Mouse (Mus musculus): ENCODE results near the gene Arhgap32. TPM values are rescaled to one million over a fixed set of nuclear protein-coding genes. Genes with fewer than 3 reads are reported as not detected.

Gene Arhgap32
- polyA plus RNA-seq, 1 experiment from 2014 or later: 1.3 TPM

DNA sequence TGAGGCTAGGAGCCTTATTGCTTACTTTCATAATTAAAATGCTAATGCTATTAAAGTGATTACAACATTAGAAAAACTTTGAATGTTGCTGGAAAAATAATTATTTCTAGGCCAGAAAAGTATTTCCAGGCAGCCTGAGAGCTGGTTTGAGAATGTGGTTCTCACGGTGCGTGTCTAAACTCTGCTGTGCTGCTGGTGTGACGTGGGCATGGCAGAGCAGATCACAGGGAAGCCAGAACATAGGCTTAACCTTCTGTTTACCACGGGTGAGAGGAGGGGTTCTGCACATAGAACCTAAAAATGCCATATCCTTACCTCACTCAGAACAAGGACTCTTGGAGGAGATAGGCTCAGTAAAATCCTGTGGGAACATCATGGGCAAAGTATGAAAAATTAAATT is 18.8 kb upstream of the Arhgap32 start:
- Histone ChIP-seq H3K9ac (ENCODE audit: low read depth, low read length) (no peak overlapping the region), H3K27me3 (replicated peaks; ENCODE audit: control insufficient read depth, insufficient read depth, low read length) (no peaks in the 10 kb centered on the region), H3K9me3 (ENCODE audit: control insufficient read depth, low read length) (no peaks in the 10 kb centered on the region), H3K4me2 (no peak overlapping the region), H3K4me3 (ENCODE audit: low read depth, low read length) (no peak overlapping the region), H3K36me3 (ENCODE audit: control insufficient read depth, insufficient read depth, low read length) (no peaks in the 10 kb centered on the region), H3K4me1 (replicated peaks; ENCODE audit: control insufficient read depth, insufficient read depth, low read length) (peaks cover 13% of the 10 kb centered on the region), H3K27ac (ENCODE audit: low read depth, low read length) (no peak overlapping the region)
- ATAC-seq (replicated peaks; ENCODE audit: low FRiP score): no peak
- 75% methylated on average over 4 of the region's 4 CpGs for WGBS
- no peak for DNase-seq (ENCODE audit: low spot score)

DNA sequence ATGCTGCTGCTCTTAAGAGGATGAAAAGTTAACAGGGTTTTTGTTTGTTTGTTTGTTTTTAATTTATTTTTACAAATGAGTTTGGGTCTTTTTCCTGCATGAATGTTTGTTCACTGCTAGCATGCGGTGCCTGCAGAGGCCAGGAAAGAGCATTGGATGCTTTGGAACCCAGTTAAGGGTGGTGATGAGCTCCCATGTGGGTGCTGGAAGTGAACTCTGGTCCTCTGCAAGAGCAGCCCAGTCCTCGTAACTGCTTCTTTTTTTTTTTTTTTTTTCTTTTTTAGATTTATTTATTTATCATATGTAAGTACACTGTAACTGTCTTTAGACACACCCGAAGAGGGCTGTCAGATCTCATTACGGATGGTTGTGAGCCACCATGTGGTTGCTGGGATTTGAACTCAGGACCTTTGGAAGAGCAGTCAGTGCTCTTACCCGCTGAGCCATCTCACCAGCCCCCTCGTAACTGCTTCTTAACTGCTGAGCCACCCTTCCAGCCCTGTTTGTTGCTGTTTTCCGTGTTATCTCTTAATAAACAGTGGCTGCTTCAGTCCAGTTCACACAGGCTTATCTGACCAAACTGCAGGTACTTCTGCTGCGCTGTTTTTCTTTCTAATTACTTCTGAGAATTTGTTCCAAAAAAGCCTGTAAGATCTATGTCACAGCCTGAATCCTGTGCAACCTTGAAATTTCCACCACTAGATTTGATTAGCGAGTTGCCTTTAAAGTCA is 17.3 kb upstream of the Arhgap32 start:
- 58% methylated on average over 9 of the region's 9 CpGs for WGBS
- Histone ChIP-seq H3K9me3 (ENCODE audit: control insufficient read depth, low read length) (no peaks in the 10 kb centered on the region), H3K27me3 (replicated peaks; ENCODE audit: control insufficient read depth, insufficient read depth, low read length) (no peaks in the 10 kb centered on the region), H3K4me1 (replicated peaks; ENCODE audit: control insufficient read depth, insufficient read depth, low read length) (peaks cover 11% of the 10 kb centered on the region), H3K36me3 (ENCODE audit: control insufficient read depth, insufficient read depth, low read length) (no peaks in the 10 kb centered on the region), H3K4me2 (no peak overlapping the region), H3K27ac (ENCODE audit: low read depth, low read length) (peak overlapping the region; percentile 73), H3K4me3 (ENCODE audit: low read depth, low read length) (no peak overlapping the region), H3K9ac (ENCODE audit: low read depth, low read length) (no peak overlapping the region)
- ATAC-seq (replicated peaks; ENCODE audit: low FRiP score) (peak; percentile 91), DNase-seq (ENCODE audit: low spot score) (no peak)

DNA sequence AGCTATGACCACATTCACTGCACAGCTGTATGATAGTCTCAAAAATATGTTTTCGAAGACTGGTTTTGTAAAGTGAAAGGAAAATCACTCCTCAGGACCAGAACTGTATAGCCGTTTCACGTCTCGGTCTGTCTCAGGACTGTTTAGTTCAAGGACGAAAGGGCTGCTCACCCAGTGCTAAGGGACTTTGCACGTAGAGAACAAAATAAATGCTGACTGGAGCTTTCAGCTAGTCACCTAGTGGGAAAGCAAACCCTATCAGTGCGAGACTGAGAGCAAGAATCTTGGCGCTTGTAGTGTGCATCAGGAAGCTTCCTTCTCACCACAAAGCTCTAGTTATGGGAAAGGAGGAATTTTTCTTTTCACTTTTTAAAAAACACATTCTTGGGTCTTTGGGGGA is 15.4 kb upstream of the Arhgap32 start:
- ATAC-seq (replicated peaks; ENCODE audit: low FRiP score) (no peak), DNase-seq (ENCODE audit: low spot score) (no peak)
- Histone ChIP-seq H3K27me3 (replicated peaks; ENCODE audit: control insufficient read depth, insufficient read depth, low read length) (no peaks in the 10 kb centered on the region), H3K27ac (ENCODE audit: low read depth, low read length) (no peak overlapping the region), H3K4me2 (no peak overlapping the region), H3K4me1 (replicated peaks; ENCODE audit: control insufficient read depth, insufficient read depth, low read length) (peaks cover 5% of the 10 kb centered on the region), H3K9me3 (ENCODE audit: control insufficient read depth, low read length) (no peaks in the 10 kb centered on the region), H3K36me3 (ENCODE audit: control insufficient read depth, insufficient read depth, low read length) (no peaks in the 10 kb centered on the region), H3K9ac (ENCODE audit: low read depth, low read length) (no peak overlapping the region), H3K4me3 (ENCODE audit: low read depth, low read length) (no peak overlapping the region)
- 80% methylated on average over 8 of the region's 8 CpGs for WGBS

DNA sequence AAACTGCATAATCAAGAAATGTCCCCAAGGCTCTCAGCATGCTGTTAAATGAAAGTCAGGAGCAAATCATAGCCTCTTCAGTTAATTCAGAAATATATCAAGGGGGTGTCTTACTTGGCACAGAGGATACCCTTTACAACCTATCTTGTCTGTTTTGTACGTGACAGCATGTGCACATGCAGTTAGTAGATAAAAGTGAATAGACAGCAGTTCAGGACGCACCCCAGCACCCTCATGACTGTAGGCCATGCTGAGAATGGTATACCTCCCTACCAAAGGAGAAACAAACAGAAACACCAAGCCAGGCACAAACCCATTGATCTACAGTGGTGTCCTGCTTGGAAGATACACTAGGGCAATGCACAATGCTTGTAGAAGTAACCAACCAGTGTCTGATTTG is 14.4 kb upstream of the Arhgap32 start:
- Histone ChIP-seq H3K36me3 (ENCODE audit: control insufficient read depth, insufficient read depth, low read length) (no peaks in the 10 kb centered on the region), H3K27ac (ENCODE audit: low read depth, low read length) (no peak overlapping the region), H3K4me2 (no peak overlapping the region), H3K4me1 (replicated peaks; ENCODE audit: control insufficient read depth, insufficient read depth, low read length) (peaks cover 5% of the 10 kb centered on the region), H3K4me3 (ENCODE audit: low read depth, low read length) (no peak overlapping the region), H3K27me3 (replicated peaks; ENCODE audit: control insufficient read depth, insufficient read depth, low read length) (no peaks in the 10 kb centered on the region), H3K9me3 (ENCODE audit: control insufficient read depth, low read length) (no peaks in the 10 kb centered on the region), H3K9ac (ENCODE audit: low read depth, low read length) (no peak overlapping the region)
- WGBS: 34% methylated on average over 2 of the region's 2 CpGs
- DNase-seq (ENCODE audit: low spot score) (no peak), ATAC-seq (replicated peaks; ENCODE audit: low FRiP score) (peak; percentile 80)

DNA sequence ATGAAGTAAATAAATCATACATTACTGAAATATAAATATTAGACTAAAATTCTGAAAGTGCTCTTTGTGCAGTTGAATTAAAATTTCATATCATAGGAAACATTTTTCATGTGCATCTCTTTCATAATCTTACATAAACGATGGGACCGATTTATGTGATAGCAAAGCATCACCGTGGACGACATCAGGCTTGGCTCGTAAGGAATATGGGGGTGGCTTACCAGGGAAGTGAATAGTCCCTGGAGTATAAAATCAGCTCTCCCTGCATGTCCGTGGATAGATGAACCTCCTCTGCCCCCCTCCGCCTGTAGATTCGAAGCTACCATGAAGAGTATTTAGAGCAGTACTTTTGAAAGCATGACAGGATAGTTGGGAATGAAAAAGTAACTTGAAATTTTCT is 11.3 kb upstream of the Arhgap32 start:
- Histone ChIP-seq H3K36me3 (ENCODE audit: control insufficient read depth, insufficient read depth, low read length) (no peaks in the 10 kb centered on the region), H3K27me3 (replicated peaks; ENCODE audit: control insufficient read depth, insufficient read depth, low read length) (no peaks in the 10 kb centered on the region), H3K4me3 (ENCODE audit: low read depth, low read length) (no peak overlapping the region), H3K9ac (ENCODE audit: low read depth, low read length) (no peak overlapping the region), H3K9me3 (ENCODE audit: control insufficient read depth, low read length) (no peaks in the 10 kb centered on the region), H3K4me1 (replicated peaks; ENCODE audit: control insufficient read depth, insufficient read depth, low read length) (peaks cover 5% of the 10 kb centered on the region), H3K27ac (ENCODE audit: low read depth, low read length) (no peak overlapping the region), H3K4me2 (no peak overlapping the region)
- no peak for ATAC-seq (replicated peaks; ENCODE audit: low FRiP score)
- 81% methylated on average over 8 of the region's 8 CpGs for WGBS
- DNase-seq (ENCODE audit: low spot score): no peak

DNA sequence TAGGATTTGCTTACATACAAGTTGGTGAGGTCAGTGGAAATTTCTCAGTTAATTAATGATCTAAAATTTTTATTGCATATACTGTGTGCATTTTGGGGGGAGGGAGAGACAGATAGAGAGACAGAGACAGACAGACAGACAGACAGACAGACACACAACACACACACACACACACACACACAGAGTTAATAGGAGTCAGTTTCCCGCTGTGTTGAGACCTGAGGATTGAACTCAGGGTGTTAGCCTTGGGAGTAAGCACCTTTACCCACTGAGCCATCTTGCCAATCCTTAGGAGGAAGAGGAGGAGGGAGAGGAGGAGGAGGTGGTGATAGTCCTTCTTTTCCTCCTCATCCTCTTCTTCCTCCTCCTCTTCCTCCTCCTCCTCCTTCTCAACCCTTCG is 5.6 kb upstream of the Arhgap32 start:
- Histone ChIP-seq H3K9ac (ENCODE audit: low read depth, low read length) (no peak overlapping the region), H3K27ac (ENCODE audit: low read depth, low read length) (no peak overlapping the region), H3K9me3 (ENCODE audit: control insufficient read depth, low read length) (no peaks in the 10 kb centered on the region), H3K27me3 (replicated peaks; ENCODE audit: control insufficient read depth, insufficient read depth, low read length) (no peaks in the 10 kb centered on the region), H3K4me1 (replicated peaks; ENCODE audit: control insufficient read depth, insufficient read depth, low read length) (no peaks in the 10 kb centered on the region), H3K36me3 (ENCODE audit: control insufficient read depth, insufficient read depth, low read length) (no peaks in the 10 kb centered on the region), H3K4me3 (ENCODE audit: low read depth, low read length) (no peak overlapping the region), H3K4me2 (no peak overlapping the region)
- 84% methylated on average over 2 of the region's 2 CpGs for WGBS
- ATAC-seq (replicated peaks; ENCODE audit: low FRiP score): no peak
- no peak for DNase-seq (ENCODE audit: low spot score)

DNA sequence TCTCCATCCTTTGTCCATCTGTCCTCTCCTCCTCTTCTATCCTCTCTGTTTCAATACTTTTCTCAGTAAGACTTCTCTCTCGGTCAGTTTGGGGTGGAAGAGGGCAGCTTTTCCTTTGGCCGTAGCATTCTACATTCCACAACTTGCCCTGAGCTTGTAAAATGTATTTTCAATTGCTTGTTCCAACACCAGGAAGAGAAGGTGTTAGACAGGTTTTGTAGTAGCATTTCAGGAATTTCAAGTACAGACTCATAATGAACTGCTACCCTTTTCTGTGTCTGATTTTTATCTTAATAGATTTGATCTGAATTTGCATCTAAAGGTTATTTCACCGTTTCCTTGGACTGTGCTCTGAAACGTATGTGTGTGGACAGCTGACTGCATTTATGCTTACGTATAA is 336 bp downstream of the Arhgap32 start:
- no peak for DNase-seq (ENCODE audit: low spot score)
- H3K9ac ChIP-seq (ENCODE audit: low read depth, low read length): no peak overlapping the region
- no peak overlapping the region for H3K27ac ChIP-seq (ENCODE audit: low read depth, low read length)
- H3K27me3 ChIP-seq (replicated peaks; ENCODE audit: control insufficient read depth, insufficient read depth, low read length): no peaks in the 10 kb centered on the region
- H3K36me3 ChIP-seq (ENCODE audit: control insufficient read depth, insufficient read depth, low read length): no peaks in the 10 kb centered on the region
- H3K4me3 ChIP-seq (ENCODE audit: low read depth, low read length): no peak overlapping the region
- no peaks in the 10 kb centered on the region for H3K9me3 ChIP-seq (ENCODE audit: control insufficient read depth, low read length)
- peaks cover 14% of the 10 kb centered on the region for H3K4me1 ChIP-seq (replicated peaks; ENCODE audit: control insufficient read depth, insufficient read depth, low read length)
- H3K4me2 ChIP-seq: no peak overlapping the region
- 85% methylated on average over 5 of the region's 5 CpGs for WGBS
- no peak for ATAC-seq (replicated peaks; ENCODE audit: low FRiP score)

DNA sequence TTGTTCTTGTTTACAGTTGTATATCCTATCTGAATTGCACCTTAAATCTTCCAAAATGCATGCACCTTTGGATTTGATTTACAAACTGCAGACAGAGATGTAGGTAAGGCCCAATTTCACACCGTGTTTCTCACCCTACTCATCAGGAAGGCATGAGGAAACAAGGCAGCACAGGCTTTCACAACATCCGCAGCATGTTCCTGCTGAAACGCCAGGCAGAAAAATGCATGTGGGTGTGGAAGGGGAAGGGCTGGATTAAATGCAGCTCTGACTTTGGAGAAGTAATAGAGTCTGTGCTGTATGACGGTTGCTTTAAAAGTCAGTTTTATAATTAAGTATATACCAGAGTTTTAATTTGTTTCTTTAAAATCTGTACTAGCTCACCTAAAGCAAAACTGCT is 1.9 kb downstream of the Arhgap32 start:
- no peak overlapping the region for H3K27ac ChIP-seq (ENCODE audit: low read depth, low read length)
- no peak overlapping the region for H3K4me3 ChIP-seq (ENCODE audit: low read depth, low read length)
- H3K9ac ChIP-seq (ENCODE audit: low read depth, low read length): no peak overlapping the region
- H3K4me1 ChIP-seq (replicated peaks; ENCODE audit: control insufficient read depth, insufficient read depth, low read length): peaks cover 14% of the 10 kb centered on the region
- ATAC-seq (replicated peaks; ENCODE audit: low FRiP score): no peak
- H3K4me2 ChIP-seq: no peak overlapping the region
- no peak for DNase-seq (ENCODE audit: low spot score)
- no peaks in the 10 kb centered on the region for H3K9me3 ChIP-seq (ENCODE audit: control insufficient read depth, low read length)
- WGBS: 34% methylated on average over 4 of the region's 4 CpGs
- no peaks in the 10 kb centered on the region for H3K36me3 ChIP-seq (ENCODE audit: control insufficient read depth, insufficient read depth, low read length)
- H3K27me3 ChIP-seq (replicated peaks; ENCODE audit: control insufficient read depth, insufficient read depth, low read length): no peaks in the 10 kb centered on the region

DNA sequence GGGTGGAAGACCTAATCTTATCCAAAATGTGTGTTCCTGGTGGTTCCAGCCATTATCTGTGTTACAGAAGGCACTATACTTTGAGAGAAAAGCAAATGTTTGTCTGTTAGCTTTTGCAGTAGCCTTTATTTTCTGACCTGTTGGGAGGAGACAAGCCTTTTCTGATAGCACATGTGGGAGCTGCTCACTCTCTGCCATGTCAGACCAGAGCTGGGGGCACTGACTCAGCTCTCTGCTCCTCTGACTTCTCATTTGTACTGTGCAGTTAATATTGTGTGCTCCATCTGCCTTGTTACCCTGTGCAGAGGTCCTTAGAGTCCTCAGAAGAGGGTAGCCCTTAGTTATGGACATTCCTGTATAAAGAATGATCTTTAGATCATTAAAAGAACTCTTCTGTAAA is 2.5 kb downstream of the Arhgap32 start:
- H3K36me3 ChIP-seq (ENCODE audit: control insufficient read depth, insufficient read depth, low read length): no peaks in the 10 kb centered on the region
- peak overlapping the region; percentile 39; the same call in 1 of the 2 replicates for H3K27ac ChIP-seq (ENCODE audit: low read depth, low read length)
- no peak overlapping the region for H3K4me2 ChIP-seq
- H3K4me1 ChIP-seq (replicated peaks; ENCODE audit: control insufficient read depth, insufficient read depth, low read length): peaks cover 14% of the 10 kb centered on the region
- H3K27me3 ChIP-seq (replicated peaks; ENCODE audit: control insufficient read depth, insufficient read depth, low read length): no peaks in the 10 kb centered on the region
- H3K9me3 ChIP-seq (ENCODE audit: control insufficient read depth, low read length): no peaks in the 10 kb centered on the region
- H3K9ac ChIP-seq (ENCODE audit: low read depth, low read length): no peak overlapping the region; the same call in 1 of the 2 replicates
- no peak for DNase-seq (ENCODE audit: low spot score)
- peak; percentile 69 for ATAC-seq (replicated peaks; ENCODE audit: low FRiP score)
- H3K4me3 ChIP-seq (ENCODE audit: low read depth, low read length): no peak overlapping the region
